Mouse (Mus musculus): ENCODE results near the gene 4930544D05Rik.
"Not testable (repeated sequence)": the region's sequence is repeated elsewhere in the genome, so short reads cannot be mapped to it uniquely, and the experiment has no call there.

4930544D05Rik gene

GRCm38 (mm10) chr11:70615516-70616093, at the start of gene 4930544D05Rik:
Gene 4930544D05Rik, plus strand, starts transcription at chr11:70615848.
- DNase-seq (ENCODE audit: low spot score) = peak; percentile 78

DNA sequence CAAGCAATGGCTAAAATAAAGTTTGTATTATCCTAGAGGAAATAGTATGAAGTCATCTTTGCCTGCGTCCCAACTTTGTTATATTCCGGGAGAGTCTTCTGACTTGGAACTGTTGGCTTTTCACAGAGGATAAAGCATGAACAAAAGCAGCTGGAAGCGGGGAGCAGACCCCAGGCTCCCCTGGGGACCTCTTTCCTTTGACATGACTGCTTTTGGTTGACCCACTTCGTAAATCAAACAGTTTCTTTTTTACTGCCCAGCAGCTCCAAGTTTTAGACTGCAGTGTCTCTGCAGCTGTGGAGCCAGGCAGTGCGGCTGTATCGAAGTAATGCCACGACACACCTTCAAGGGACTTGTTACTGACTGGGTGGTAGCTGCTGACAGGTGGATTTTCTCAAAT, 49.1 kb upstream of the 4930544D05Rik start:
- DNase-seq (ENCODE audit: low spot score) = no peak

- not testable (repeated sequence) for DNase-seq (ENCODE audit: low spot score)
These were observed 45.0 kb upstream of the 4930544D05Rik start for GRCm38 (mm10) chr11:70570614-70571013.

- DNase-seq (ENCODE audit: low spot score) = no peak
These were observed 44.0 kb upstream of the 4930544D05Rik start for GRCm38 (mm10) chr11:70571641-70572040.

DNA sequence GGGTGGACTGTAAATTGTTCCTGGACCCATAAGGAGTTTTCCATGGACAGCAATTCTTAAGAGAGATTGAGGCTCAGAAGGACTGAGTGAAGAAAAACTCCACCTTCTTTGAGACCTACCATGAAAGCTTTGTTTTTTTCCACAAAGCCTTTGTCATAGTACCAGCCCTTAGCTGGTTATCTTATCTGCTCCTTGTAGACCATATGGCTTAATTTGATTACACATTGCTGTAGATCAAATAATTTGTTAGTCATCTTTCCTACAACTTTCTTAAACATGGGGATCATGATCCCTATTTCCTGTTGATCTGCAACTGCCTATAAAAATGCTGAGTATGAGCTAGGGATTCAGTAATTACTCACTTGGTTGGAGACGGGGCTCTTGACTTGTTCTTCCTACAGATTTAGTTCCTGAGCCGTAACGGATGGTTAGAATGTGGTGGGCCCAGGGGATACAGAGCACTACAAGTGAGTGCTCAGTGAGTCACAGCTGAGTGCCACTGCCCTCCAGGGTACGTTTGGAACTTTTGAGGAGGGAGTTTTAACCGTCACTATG, 43.2 kb upstream of the 4930544D05Rik start:
- DNase-seq (ENCODE audit: low spot score) = no peak

GRCm38 (mm10) chr11:70573872-70574271, 41.8 kb upstream of the 4930544D05Rik start:
- no peak for DNase-seq (ENCODE audit: low spot score)

GRCm38 (mm10) chr11:70577201-70577600, 38.4 kb upstream of the 4930544D05Rik start:
- no peak for DNase-seq (ENCODE audit: low spot score)

GRCm38 (mm10) chr11:70578962-70579361, 36.7 kb upstream of the 4930544D05Rik start:
- DNase-seq (ENCODE audit: low spot score) = no peak

DNA sequence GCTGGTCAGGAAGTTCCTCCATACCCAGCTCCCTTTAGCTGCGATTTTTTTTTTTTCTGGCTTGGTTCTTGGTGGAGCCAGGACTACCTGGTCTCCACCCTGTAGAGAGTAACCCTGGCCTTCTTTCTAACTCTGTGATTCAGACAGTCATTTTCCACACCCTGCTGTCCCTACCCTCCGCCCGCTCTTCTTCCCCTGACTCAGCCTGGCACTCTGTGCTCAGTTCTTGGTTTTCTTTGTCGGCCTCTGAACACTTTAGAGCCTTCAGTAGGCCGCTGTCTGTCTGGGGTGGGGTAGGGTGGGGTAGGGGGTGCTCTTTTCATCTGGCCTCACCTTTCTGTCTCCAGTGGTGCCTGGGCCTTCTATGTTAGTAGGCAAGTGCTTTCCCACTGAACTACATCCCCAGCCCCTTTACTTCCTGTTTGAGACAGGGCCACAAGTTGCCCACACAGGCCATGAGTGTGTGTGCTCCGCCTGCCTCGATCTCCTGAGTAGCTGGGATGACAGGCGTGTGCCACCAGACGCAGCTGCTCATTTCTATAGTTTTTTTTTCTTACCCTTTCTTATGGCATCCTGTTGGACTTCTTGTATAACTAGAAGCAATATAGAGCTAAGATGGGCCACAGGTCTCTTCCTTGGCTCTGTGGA, 35.8 kb upstream of the 4930544D05Rik start:
- peak; percentile 55 for DNase-seq (ENCODE audit: low spot score)

DNA sequence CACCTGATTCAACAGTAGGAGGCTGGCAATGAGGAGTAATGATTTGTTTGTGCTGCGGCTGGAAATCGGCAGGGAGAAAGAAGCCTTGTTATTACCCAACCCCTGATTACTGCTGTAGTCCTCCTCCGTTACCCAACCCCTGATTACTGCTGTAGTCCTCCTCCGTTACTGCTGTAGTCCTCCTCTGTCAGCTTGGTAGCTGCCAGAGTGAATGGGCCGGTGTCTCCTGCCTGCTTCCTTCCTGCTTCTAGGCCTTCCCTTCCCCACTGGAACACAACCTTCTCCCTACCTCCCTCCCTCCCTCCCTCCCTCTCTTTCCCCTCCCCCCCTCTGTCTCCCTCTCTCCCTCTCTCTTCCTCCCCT, 35.3 kb upstream of the 4930544D05Rik start:
- DNase-seq (ENCODE audit: low spot score) = no peak

- peak; percentile 63 for DNase-seq (ENCODE audit: low spot score)
These were observed 34.7 kb upstream of the 4930544D05Rik start for GRCm38 (mm10) chr11:70580921-70581320.

DNA sequence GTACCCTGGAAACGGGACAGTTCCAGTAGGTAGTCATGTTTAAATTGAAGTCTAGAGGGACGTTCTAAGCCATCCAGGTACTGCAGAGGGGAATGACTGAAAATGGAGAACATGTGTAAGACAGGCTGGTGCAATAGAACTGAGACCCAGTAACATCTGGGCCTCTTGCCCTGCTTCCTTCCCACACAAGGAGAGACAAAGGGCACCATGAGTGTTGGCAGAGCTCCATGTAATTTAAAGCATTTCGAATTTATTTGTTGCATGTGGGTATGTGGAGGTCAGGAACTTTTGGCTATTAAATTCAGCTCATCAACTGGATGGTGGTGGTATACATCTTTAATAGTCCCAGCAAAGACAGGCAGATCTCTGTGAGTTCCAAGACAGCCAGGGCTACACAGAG, 33.5 kb upstream of the 4930544D05Rik start:
- DNase-seq (ENCODE audit: low spot score) = no peak

DNA sequence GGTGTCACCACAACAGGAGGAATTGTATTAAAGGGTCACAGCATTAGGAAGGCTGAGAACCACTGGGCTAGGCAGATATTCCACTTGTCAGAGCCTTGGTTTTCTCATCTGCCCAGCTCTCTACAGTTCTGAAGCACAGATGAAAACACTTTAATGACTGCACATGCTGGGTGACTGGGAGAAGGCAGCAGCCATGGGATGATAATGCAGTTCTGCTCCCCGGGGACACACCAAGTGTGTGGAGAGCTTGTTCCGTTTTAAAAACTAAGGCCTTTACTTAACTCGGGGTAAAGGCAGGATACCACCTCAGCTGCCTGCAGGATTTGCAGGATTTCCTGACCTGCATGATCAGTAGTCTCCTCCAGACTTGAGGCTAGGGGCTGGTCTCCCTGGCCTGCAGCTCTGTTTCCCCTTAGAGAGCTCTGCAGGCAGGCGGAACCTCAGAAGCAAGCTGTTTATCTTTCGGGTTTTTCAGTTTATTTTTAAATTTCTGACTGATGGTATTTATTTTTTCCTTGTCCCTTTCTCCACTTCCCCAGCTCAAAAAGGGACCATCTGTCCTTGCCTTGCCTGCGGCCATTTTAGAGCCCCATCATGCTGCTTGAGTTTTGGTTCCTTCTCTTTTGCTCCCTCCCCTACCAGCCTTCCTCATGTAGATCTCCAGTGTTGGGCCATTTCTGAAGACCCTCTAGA, 32.5 kb upstream of the 4930544D05Rik start:
- DNase-seq (ENCODE audit: low spot score) = no peak

DNA sequence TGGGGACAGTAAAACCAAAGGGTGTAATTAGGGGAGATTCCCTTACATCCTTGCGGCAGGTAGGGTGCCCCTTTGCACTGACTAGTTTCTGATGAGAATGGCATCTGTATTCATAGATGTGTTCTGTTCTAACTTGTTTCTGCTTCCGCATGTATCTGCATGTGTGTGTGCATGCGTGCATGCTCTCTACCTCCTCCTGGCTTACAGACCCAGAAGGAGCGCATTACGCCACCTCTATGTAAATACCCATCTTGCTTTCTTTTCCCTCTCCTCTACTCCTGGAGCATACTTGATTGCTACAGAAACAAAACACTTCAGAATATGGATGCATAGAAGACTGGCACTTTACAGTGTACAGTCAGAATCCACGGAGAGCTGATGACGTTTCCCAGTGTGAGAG, 31.9 kb upstream of the 4930544D05Rik start:
- DNase-seq (ENCODE audit: low spot score) = no peak

DNA sequence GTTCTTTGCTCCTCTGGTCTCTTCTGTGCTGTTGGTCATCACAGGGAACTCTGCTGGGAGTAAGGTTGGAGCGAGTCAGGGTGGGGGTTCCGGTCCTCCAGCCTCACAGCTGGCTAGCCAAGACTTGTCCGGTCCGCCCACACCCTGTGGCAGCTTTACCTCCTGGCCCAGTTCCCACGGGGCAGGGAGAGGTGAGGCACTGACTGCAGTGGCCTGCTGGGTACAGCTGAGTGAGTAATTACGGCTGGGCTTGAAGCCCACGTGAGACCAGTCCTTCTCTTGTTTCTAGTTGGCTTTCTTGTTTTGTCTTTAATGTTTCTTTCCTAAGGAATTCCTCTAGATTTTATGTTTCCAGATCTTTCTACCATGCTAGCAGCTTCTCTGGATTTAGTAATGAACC, 30.2 kb upstream of the 4930544D05Rik start:
- DNase-seq (ENCODE audit: low spot score) = no peak

- DNase-seq (ENCODE audit: low spot score) = no peak
These were observed 29.4 kb upstream of the 4930544D05Rik start for GRCm38 (mm10) chr11:70586261-70586660.

GRCm38 (mm10) chr11:70586954-70587353, 28.7 kb upstream of the 4930544D05Rik start:
- no peak for DNase-seq (ENCODE audit: low spot score)

DNA sequence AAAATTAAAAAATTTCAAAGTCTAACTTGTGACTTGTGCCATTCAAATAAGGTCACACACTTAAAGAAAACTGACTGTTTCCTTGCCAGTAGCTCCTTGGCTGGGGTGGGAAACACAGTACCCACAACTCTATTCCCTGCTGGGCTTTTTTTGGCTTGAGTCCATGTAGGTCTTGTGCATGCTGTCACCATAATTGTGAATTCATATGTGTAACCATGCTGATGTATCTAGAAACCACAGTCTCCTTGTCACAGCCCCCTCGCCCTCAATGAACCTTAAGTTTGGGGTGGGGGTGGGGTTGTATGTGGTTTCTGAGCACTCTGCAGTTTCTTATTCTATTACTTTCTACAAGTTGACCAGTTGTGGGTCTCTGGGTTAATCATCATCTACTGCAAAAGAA, 23.9 kb upstream of the 4930544D05Rik start:
- no peak for DNase-seq (ENCODE audit: low spot score)

GRCm38 (mm10) chr11:70594253-70594989, 21.2 kb upstream of the 4930544D05Rik start:
- DNase-seq (ENCODE audit: low spot score) = peak; percentile 37

- no peak for DNase-seq (ENCODE audit: low spot score)
These were observed 20.0 kb upstream of the 4930544D05Rik start for GRCm38 (mm10) chr11:70595638-70596037.

DNA sequence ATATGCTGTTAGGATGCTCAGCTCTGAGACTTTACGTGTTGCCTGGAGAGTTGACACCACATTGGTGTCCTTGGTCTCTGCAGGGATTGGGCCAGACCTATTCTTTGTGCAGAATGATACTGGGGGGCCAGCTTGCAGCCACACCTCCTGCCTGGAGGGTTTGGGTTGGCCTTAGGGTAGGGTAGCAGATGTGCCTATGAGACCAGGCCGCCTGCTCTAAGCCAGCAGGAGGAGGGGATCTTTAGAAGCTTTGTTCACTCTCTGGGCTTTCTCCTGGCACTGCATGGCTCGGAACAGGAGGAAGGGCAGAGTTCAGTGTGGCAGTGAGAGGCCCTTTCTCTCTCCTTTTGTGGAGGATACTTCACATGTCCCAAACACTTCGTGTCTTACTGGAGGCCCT, 19.6 kb upstream of the 4930544D05Rik start:
- DNase-seq (ENCODE audit: low spot score) = no peak

- DNase-seq (ENCODE audit: low spot score) = peak; percentile 51
These were observed 18.3 kb upstream of the 4930544D05Rik start for GRCm38 (mm10) chr11:70597301-70597700.

Data from T-cell, adult 2 months (primary cell).